Mouse (Mus musculus) stomach, embryonic 14.5 days (tissue): ENCODE data around the gene Cnih1. TPM values are rescaled to one million over a fixed set of nuclear protein-coding genes. Genes with fewer than 3 reads are reported as not detected.

Source experiments
- ATAC-seq: fragments of 200-750 bp; cut with Nextera tagmentation; 2 replicates; pipeline ENCODE4 v1.8.0; 2017; ENCODE audit warnings: low read depth, moderate TSS enrichment; ENCODE audit not compliant: insufficient number of reproducible peaks, insufficient read depth, low FRiP score
- H3K27ac ChIP-seq: fragments of 300-500 bp; sonication (generic); 2 replicates; pipeline ENCODE4 v1.5.1; 2014; ENCODE audit warnings: mild to moderate bottlenecking, low read length, moderate library complexity, mixed read lengths
- H3K27me3 ChIP-seq: fragments of 300-500 bp; sonication (generic); 2 replicates; pipeline ENCODE4 v1.6.1; 2014; ENCODE audit warnings: low read length, control low read depth, mixed read lengths; ENCODE audit not compliant: control insufficient read depth, insufficient read depth
- H3K36me3 ChIP-seq: fragments of 300-500 bp; sonication (generic); 2 replicates; pipeline ENCODE4 v1.6.1; 2014; ENCODE audit warnings: mild to moderate bottlenecking, control low read depth, low read length, moderate library complexity, mixed read lengths; ENCODE audit not compliant: control insufficient read depth, insufficient read depth
- H3K4me1 ChIP-seq: fragments of 300-500 bp; sonication (generic); 2 replicates; pipeline ENCODE4 v1.6.1; 2014; ENCODE audit warnings: low read length, control low read depth, mixed read lengths; ENCODE audit not compliant: control insufficient read depth, insufficient read depth
- H3K4me2 ChIP-seq: fragments of 300-500 bp; sonication (generic); replicated peaks from 2 replicates; pipeline ENCODE4 v1.6.1; 2014; ENCODE audit warnings: low read depth, low read length, control low read depth
- H3K4me3 ChIP-seq: fragments of 300-500 bp; sonication (generic); 2 replicates; pipeline ENCODE4 v1.5.1; 2014; ENCODE audit warnings: low read depth, low read length, control low read depth
- H3K9ac ChIP-seq: fragments of 300-500 bp; sonication (generic); replicated peaks from 2 replicates; pipeline ENCODE4 v1.6.1; 2014; ENCODE audit warnings: low read depth, mild to moderate bottlenecking, control low read depth, low read length, moderate library complexity, mixed read lengths
- H3K9me3 ChIP-seq: fragments of 300-500 bp; sonication (generic); 2 replicates; pipeline ENCODE4 v1.6.1; 2016; ENCODE audit warnings: low read depth, low read length, control low read depth; ENCODE audit not compliant: control insufficient read depth
- WGBS: fragments of 180-500 bp; shearing (Covaris S2); extraction: QIAGEN DNeasy Blood & Tissue Kit; methylation state at CpG from one replicate; pipeline ENCODE4 v1.1.7; 2014; 5-methylcytosine and 5-hydroxymethylcytosine counted together
- polyA plus RNA-seq: library from polyadenylated mRNA; unstranded; fragments of >200 nt; fragmentation: Nextera tagmentation; extraction: Ambion mirVana; gene quantifications from 2 replicates; pipeline ENCODE4 v1.2.1, GENCODE M21; 2014

The Cnih1 gene
- polyA plus RNA-seq, 1 experiment from 2014 or later: 217 TPM

DNA sequence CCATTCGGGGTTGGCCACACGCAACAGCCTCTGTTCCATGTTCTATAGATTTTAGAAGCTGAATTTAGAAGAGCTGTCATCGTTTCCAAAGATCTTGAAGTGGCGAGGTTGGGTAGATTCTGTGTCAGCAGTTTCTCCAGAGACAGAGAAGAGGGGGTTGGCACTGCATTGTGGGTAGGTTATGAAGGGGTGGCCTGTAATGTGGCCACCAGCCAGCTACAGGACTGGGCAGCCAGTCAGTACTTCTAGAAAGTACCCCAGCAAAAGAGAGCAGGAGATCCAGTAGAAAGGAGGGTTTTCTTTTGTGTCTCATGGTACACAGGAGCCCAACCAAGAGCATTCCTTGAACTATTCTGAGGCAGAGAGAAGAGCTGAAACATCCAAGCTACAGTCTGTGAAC lies 51.8 kb downstream of the Cnih1 start:
- Histone ChIP-seq H3K4me1 (no peaks in the 10 kb centered on the region), H3K36me3 (no peaks in the 10 kb centered on the region), H3K4me2 (no peak overlapping the region), H3K9me3 (no peaks in the 10 kb centered on the region), H3K9ac (no peak overlapping the region), H3K27me3 (no peaks in the 10 kb centered on the region), H3K4me3 (no peak overlapping the region), H3K27ac (no peak overlapping the region)
- 87% methylated on average over 4 of the region's 4 CpGs for WGBS
- no peak for ATAC-seq

- Histone ChIP-seq H3K4me2 (no peak overlapping the region), H3K27ac (no peak overlapping the region), H3K4me1 (no peaks in the 10 kb centered on the region), H3K36me3 (no peaks in the 10 kb centered on the region), H3K9me3 (no peaks in the 10 kb centered on the region), H3K4me3 (no peak overlapping the region), H3K27me3 (no peaks in the 10 kb centered on the region), H3K9ac (no peak overlapping the region)
- WGBS: 82% methylated on average over 14 of the region's 14 CpGs
- ATAC-seq: no peak
Observed at GRCm38 (mm10) chr14:46734761-46735455, 53.3 kb downstream of the Cnih1 start.

- no peaks in the 10 kb centered on the region for H3K9me3 ChIP-seq
- ATAC-seq: no peak
- H3K4me1 ChIP-seq: no peaks in the 10 kb centered on the region
- no peak overlapping the region for H3K27ac ChIP-seq
- no peak overlapping the region for H3K4me3 ChIP-seq
- no peak overlapping the region for H3K9ac ChIP-seq
- H3K4me2 ChIP-seq: no peak overlapping the region
- no peaks in the 10 kb centered on the region for H3K27me3 ChIP-seq
- WGBS: 75% methylated on average over 5 of the region's 5 CpGs
- no peaks in the 10 kb centered on the region for H3K36me3 ChIP-seq
Observed at GRCm38 (mm10) chr14:46734262-46734661, 53.9 kb downstream of the Cnih1 start.

- 48% methylated on average over 3 of the region's 3 CpGs for WGBS
- no peak overlapping the region for H3K4me3 ChIP-seq
- H3K36me3 ChIP-seq: no peaks in the 10 kb centered on the region
- 0 out of 2 replicates have a peak, but pooled peaks cover 4% of the 10 kb centered on the region for H3K4me1 ChIP-seq
- H3K27me3 ChIP-seq: no peaks in the 10 kb centered on the region
- ATAC-seq: no peak
- no peak overlapping the region for H3K27ac ChIP-seq
- H3K4me2 ChIP-seq: no peak overlapping the region
- no peak overlapping the region for H3K9ac ChIP-seq
- no peaks in the 10 kb centered on the region for H3K9me3 ChIP-seq
Observed at GRCm38 (mm10) chr14:46725743-46726142, 62.5 kb downstream of the Cnih1 start.

Other genes starting within 250 kb of the Cnih1 start
- gene Cdkn3, start 27.9 kb downstream of the Cnih1 start, polyA plus RNA-seq: 49.7 and 60.1 TPM in 2 replicates
- 59.9 and 66.7 TPM in 2 replicates for gene Gmfb, start 33.8 kb upstream of the Cnih1 start, polyA plus RNA-seq
- 24.3 and 30.6 TPM in 2 replicates for gene Cgrrf1, start 43.7 kb upstream of the Cnih1 start, polyA plus RNA-seq
- 5.9 and 7.3 TPM in 2 replicates for gene Samd4, start 94.4 kb upstream of the Cnih1 start, polyA plus RNA-seq